Mouse (Mus musculus) 3134 (cell line): Measurements from ENCODE around the gene Hdac2.

Experiments
- DNase-seq: peaks from one replicate; pipeline ENCODE4 v3.0.0-alpha.2; 2011; ENCODE audit warnings: low spot score; ENCODE audit not compliant: insufficient read length; ENCODE audit errors: extremely low read depth

Hdac2 gene

GRCm38 (mm10) chr10:36974086-36974675, at the start of gene Hdac2:
Gene Hdac2 (plus strand): TSS chr10:36974544.
- DNase-seq: peak; percentile 87

- DNase-seq: no peak
Measured at GRCm38 (mm10) chr10:36928212-36928611, 46.1 kb upstream of the Hdac2 start.

GRCm38 (mm10) chr10:36935863-36936262, 38.5 kb upstream of the Hdac2 start:
- DNase-seq: no peak

- DNase-seq: no peak
Measured at GRCm38 (mm10) chr10:36936271-36936670, 38.1 kb upstream of the Hdac2 start.

GRCm38 (mm10) chr10:36951742-36952141, 22.6 kb upstream of the Hdac2 start:
- no peak for DNase-seq

GRCm38 (mm10) chr10:36952622-36953021, 21.7 kb upstream of the Hdac2 start:
- DNase-seq: no peak

GRCm38 (mm10) chr10:36959563-36960110, 14.7 kb upstream of the Hdac2 start:
- no peak for DNase-seq

- peak; percentile 2 for DNase-seq
Measured at GRCm38 (mm10) chr10:36964406-36964805, 9.9 kb upstream of the Hdac2 start.

GRCm38 (mm10) chr10:36974676-36975520, 554 bp downstream of the Hdac2 start:
- peak; percentile 83 for DNase-seq

GRCm38 (mm10) chr10:36981866-36982265, 7.5 kb downstream of the Hdac2 start:
- no peak for DNase-seq

GRCm38 (mm10) chr10:36992149-36992548, 17.8 kb downstream of the Hdac2 start:
- DNase-seq: no peak

GRCm38 (mm10) chr10:37000839-37001238, 26.5 kb downstream of the Hdac2 start:
- no peak for DNase-seq

GRCm38 (mm10) chr10:37014274-37015107, 40.1 kb downstream of the Hdac2 start:
- DNase-seq: peak; percentile 9

- DNase-seq: no peak
Measured at GRCm38 (mm10) chr10:37015729-37016128, 41.4 kb downstream of the Hdac2 start.

GRCm38 (mm10) chr10:37016200-37016599, 41.9 kb downstream of the Hdac2 start:
- no peak for DNase-seq

- DNase-seq: no peak
Measured at GRCm38 (mm10) chr10:37024301-37024700, 50.0 kb downstream of the Hdac2 start.

GRCm38 (mm10) chr10:37028651-37029050, 54.3 kb downstream of the Hdac2 start:
- DNase-seq: no peak

GRCm38 (mm10) chr10:37035090-37035497, 60.8 kb downstream of the Hdac2 start:
- no peak for DNase-seq

GRCm38 (mm10) chr10:37047661-37048098, 73.3 kb downstream of the Hdac2 start:
- no peak for DNase-seq
